Mouse (Mus musculus): ENCODE data around the gene Tsc22d1.

Gene Tsc22d1

GRCm38 (mm10) chr14:76432816-76433215 lies 18.1 kb downstream of the Tsc22d1 start:
- no peak for DNase-seq (ENCODE audit: extremely low read depth, insufficient read length, low spot score)

GRCm38 (mm10) chr14:76442160-76442559 lies 27.4 kb downstream of the Tsc22d1 start:
- no peak for DNase-seq (ENCODE audit: extremely low read depth, insufficient read length, low spot score)

- no peak for DNase-seq (ENCODE audit: extremely low read depth, insufficient read length, low spot score)
These were observed 34.2 kb downstream of the Tsc22d1 start for GRCm38 (mm10) chr14:76448987-76449386.

GRCm38 (mm10) chr14:76451011-76451410 lies 36.2 kb downstream of the Tsc22d1 start:
- no peak for DNase-seq (ENCODE audit: extremely low read depth, insufficient read length, low spot score)

DNA sequence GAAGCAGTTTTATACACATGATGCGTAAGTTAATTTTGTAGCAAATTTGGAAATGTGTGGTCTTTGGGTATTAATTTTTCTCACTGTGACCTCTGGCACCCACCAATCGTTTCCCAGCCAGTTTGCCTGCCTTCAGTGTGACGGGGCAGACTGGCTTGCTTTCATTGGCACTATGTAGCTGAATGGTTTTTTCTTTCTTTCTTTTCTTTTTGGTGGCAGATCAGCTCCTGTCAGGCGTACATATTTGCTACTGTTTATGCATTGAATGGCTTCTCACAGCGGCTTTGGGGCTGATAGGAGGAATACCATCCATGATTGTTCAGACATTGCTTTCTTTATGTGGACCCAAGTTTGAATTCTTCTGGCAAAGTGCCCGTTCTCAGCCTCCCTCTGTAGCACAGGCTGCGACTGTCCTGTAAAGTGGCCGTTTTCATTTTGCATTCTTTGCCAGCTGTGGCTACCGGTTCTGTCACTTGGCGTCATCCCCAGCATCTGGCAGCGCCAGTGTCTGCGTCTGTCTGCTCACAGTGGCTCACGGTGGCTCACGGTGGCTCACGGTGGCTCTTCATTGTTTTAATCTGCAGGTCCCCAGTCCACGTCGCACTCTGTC lies 38.1 kb downstream of the Tsc22d1 start:
- no peak for DNase-seq (ENCODE audit: extremely low read depth, insufficient read length, low spot score)

DNA sequence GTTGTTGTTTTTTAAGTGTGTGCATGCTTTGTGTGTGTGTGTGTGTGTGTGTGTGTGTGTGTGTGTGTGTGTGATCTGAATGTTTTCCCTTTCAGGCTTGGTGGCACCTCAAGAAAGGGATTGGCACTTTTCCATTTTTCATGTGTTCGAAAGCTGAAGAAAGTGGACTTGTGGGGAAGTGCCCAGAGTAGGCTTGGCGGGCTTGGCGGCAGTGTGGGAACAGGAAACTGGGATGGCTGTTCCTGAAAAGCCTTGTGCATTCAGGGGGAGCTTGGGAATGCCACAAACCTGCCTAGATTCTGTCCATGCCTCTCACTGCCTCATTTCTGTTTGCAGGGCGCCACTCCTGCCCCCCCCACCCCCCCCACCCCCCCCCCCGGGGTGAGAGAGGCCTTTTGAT lies 39.9 kb downstream of the Tsc22d1 start:
- peak; percentile 32 for DNase-seq (ENCODE audit: extremely low read depth, insufficient read length, low spot score)

DNA sequence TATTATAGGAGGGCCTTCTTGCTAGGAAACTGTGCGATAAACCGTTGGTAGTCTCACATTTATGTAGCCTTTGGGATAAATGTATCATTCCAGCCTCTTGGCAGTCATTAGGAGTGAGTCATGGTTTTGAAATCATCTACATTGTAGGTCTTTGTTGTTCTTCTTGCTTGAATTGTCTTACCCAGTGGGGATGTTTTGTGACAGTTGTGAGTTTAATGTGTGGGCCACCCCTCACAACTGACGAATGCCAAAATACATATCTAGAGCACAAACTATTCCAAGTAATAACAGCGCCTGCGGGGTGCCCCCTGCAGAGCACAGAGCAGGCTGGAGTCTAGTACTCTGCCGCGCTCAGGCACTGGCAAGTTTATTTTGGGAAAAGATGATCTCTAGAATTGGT lies 40.4 kb downstream of the Tsc22d1 start:
- no peak for DNase-seq (ENCODE audit: extremely low read depth, insufficient read length, low spot score)

DNA sequence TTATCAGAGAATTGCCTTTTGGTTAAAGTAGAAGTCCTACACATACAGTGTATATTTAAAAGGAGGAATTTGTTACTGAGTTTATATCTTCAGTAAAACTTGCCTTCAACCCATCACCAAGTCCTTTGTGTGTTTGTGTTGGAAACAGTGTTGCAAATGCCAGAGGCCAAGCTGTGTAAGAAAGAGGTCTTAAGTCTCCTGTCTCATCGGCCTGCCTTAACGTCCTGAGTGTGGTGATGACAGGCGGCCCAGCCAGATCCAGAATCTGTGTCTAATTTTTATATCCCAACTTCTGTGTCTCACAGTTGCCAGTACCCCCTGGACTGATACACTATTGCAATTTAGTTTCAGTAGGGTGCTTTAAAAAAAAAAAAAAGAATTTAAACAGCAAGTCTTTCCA lies 42.9 kb downstream of the Tsc22d1 start:
- DNase-seq (ENCODE audit: extremely low read depth, insufficient read length, low spot score) = no peak

GRCm38 (mm10) chr14:76460181-76460580 lies 45.4 kb downstream of the Tsc22d1 start:
- no peak for DNase-seq (ENCODE audit: extremely low read depth, insufficient read length, low spot score)

DNA sequence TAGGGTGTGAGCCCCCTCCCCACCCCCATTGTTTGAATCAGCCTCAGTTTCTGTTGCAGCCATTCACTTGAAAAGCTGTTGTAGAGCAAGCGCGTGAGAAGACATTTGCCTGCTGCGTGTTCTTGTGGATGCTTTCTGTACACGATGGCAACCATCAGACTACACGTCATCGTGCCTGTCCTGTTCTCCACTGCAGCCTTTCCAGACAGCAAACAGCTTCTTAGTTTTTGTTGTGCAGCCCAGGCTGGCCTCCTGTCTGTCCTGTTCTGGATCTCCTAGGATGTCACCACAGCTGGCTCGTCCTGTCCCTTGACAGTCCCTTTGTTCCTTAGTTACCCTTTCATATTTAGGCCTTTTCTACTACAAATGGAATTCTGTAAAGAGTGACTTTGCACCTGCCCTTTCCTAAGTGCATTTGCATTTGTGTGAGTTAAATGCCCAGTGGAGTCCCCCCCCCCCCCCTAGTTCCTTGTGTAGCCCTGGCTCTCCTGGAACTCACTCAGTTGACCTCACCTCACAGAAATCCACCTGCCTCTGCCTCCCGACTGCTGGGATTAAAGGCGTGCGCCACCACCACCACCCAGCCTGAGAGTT lies 46.5 kb downstream of the Tsc22d1 start:
- DNase-seq (ENCODE audit: extremely low read depth, insufficient read length, low spot score) = no peak

DNA sequence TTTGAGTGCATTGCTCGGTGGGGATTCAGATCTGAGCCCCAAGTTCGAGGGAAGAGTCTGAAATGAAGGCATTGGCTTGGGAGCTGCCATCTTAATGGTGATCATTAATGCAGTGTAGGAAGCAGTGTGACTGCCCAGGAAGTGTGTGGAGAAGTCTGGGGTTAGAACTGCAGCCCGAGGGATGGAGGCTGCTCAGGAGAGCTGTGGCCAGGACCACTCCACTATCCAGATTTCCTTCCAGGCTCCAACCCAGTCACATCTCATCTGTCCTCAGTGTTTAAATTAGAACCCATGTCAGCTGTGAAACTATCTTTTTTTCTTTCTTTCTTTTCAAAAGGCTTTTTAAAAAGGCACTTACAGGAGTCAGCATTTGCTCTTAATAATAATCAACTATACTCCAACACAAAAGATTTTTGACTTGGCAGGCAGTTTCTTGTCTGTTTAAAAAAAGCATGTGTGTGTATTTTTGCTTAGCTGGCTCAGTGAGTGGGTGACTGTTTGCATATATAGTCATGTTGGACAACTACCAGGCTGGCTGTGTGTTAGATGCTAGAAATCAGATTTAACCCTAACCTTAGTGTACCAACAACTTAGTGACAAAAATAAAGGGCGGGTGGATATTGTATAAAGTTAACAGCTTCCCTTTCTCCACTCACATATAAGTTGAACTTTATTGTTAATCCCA lies 48.8 kb downstream of the Tsc22d1 start:
- no peak for DNase-seq (ENCODE audit: extremely low read depth, insufficient read length, low spot score)

DNA sequence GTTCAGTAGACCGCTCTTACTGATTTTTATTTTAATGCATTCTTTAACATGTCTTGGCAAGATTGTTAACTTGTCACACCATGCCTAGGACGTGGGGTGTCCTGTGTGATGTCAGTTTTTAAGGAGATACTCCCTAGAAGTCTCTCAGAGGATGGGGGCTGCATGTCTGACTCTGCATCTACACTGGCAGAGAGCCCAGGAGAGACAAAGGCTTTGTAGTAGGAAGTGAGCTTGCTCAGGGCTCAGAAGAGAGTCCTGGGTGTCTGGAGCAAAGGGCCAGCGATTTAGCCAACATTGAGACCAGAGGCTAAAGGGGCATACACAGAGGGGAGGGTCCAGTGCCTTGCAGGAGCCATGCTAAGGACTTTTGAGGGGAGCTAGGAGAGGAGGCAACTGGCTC lies 50.2 kb downstream of the Tsc22d1 start:
- no peak for DNase-seq (ENCODE audit: extremely low read depth, insufficient read length, low spot score)

DNA sequence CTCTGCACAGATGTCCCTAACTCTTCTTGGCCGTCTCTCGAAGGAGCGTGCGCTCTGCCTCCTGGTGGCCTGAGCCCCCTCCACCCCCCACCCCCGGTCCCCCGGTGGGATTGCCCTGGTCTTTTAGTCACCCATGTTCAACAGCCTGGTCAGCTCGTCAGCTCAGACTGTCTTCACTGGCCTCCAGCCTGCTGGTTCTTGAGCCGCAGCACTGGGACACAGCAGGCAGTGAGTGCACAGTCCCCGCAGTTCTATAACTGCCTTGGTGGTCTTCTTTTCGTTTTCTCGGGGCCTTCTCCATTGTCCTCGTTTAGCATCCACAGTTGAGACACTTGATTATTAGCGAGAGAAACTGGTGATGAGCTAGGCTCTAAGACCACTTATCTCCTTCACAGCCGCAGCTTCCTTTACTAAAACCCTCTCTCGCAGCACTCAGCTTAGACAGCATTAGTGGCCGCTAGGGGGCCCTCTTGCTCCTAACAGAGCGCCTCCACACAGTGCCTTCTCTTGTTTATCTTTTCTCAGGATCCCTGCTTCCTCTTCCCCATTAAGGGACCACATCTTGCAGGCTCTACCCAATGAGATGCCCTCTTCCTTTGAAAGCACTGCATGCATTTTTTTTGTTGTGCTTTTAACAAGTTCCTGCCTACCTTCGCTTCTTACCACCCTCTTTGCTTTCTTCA lies 52.0 kb downstream of the Tsc22d1 start:
- no peak for DNase-seq (ENCODE audit: extremely low read depth, insufficient read length, low spot score)

- no peak for DNase-seq (ENCODE audit: extremely low read depth, insufficient read length, low spot score)
These were observed 53.2 kb downstream of the Tsc22d1 start for GRCm38 (mm10) chr14:76467932-76468331.

DNA sequence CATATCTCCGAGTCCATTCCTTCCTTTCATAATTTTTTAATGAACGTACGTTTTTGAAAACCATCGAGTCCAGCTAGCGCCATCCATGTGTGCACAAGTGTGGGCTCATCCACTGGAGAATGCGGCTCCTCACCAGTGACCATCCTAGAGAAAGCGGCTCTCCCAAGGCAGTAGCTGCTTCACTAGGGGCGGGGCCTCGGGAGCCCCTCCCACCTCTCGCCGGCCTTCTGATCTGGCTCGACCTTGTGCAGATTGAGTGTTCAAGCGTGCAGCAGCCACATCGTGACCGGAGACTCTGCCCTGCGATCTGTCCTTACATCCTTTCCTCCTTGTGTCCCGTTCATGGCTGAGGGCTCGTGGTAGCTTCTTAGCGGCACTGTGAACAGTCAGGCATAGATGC lies 56.5 kb downstream of the Tsc22d1 start:
- no peak for DNase-seq (ENCODE audit: extremely low read depth, insufficient read length, low spot score)

DNA sequence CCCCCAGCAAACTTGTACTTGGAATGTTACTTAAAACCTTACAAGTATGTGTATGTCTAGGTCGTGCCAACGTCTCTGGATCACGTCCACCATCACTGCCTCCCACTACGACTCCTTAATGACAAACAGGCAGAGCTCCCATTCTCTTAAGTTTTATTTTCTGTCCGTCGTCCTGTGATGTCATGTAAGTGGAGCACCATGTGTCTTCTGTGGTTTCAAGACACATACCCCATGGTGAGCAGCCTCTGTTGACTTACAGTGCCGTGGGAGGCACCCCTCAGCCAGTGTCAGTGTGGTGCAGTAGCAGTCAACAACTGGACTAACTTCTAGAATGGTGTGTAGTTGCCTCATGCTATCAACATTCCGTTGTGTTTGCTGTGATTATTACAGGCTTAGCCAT lies 57.7 kb downstream of the Tsc22d1 start:
- no peak for DNase-seq (ENCODE audit: extremely low read depth, insufficient read length, low spot score)

DNA sequence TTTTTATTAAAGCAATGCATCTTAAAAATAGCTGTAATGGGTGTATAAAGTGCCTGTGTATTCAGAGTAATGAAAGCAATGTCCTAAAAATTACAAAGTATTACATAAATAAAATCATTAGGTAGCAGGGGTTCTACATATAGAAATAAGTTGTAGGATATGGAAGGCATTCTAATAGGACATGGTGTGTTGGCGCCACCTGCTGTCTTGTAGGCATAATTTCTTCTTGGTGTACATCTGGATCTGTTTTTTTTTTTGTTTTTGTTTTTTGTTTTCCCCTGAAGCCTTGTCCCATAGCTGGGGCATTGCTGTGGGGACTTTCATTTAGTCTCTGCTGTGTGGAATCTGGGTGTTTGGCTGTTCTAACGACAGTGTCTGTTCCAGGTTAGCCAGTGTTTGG lies 58.6 kb downstream of the Tsc22d1 start:
- DNase-seq (ENCODE audit: extremely low read depth, insufficient read length, low spot score) = no peak

DNA sequence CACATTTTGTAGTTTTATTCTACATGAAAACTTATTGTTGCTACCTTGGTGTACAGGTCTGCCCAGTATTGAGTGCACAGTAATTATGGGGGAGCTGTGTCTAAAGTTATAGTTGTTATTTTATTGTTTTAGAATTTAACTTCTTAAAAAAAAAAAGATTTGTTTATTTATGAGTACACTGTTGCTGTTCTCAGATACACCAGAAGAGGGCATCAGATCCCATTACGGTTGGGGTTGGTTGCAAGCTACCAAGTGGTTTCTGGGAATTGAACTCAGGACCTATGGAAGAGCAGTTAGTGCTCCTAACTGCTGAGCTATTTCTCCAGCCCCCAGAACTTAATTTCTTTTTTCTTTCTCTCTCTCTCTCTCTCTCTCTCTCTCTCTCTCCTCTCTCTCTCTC lies 59.4 kb downstream of the Tsc22d1 start:
- DNase-seq (ENCODE audit: extremely low read depth, insufficient read length, low spot score) = no peak

DNA sequence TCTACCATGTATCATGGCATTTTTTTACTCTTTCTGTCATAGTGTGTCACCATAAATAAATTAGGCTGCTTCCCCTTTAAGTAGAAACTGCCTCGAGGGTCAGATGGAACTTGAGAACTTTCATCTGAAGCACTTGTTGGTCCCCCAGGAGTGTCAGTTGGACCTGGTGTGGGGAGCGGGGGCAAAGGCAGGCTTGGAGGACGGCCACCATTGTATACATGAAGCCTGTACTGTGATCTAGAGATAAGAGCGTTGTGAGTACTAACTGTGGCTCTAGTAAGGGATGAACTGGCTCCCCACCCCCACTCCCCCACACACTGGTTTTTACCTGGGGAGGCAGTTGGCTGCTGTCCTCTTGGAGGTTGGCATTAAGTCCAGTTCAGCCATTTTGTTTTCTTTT lies 62.0 kb downstream of the Tsc22d1 start:
- DNase-seq (ENCODE audit: extremely low read depth, insufficient read length, low spot score) = no peak

GRCm38 (mm10) chr14:76478076-76478475 lies 63.3 kb downstream of the Tsc22d1 start:
- DNase-seq (ENCODE audit: extremely low read depth, insufficient read length, low spot score) = no peak

DNA sequence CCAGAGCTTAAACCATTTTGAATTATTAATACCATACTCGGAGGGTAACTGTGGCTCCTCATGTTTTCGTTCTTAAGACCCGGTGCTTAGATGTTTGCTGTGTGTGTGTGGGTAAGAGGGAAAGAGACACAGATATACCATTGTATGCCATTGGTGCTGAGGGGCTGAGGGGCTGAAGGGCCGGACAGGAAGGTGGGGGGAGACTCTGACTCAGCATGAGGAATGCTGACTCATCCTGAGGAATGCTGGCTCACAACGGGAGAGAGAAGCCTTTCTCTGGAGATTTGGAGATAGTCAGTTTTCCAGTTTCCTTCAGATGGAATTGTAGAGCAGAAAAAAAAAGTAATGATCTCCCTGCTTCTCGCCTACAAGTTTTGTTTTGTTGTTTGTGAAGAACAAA lies 63.9 kb downstream of the Tsc22d1 start:
- peak; percentile 58 for DNase-seq (ENCODE audit: extremely low read depth, insufficient read length, low spot score)

- DNase-seq (ENCODE audit: extremely low read depth, insufficient read length, low spot score) = no peak
These were observed 65.1 kb downstream of the Tsc22d1 start for GRCm38 (mm10) chr14:76479867-76480266.

Data from 3134 (cell line).